Mouse (Mus musculus): ENCODE results near the gene Paqr9. TPM values are rescaled to one million over a fixed set of nuclear protein-coding genes. Genes with fewer than 3 reads are reported as not detected.

Paqr9 gene
- total RNA-seq, 2 experiments from 2014 or later: 35.8 to 36.2 TPM

GRCm38 (mm10) chr9:95566394-95566793, 6.9 kb downstream of the Paqr9 start:
- no peak overlapping the region for H3K27ac ChIP-seq
- intact Hi-C loops (cut with DNase I): no loop called here
- no peak overlapping the region for H3K4me3 ChIP-seq
- TF ChIP-seq CTCF (IDR thresholded peaks at IDR 0.05): no peak
- no peak for DNase-seq (ENCODE audit: extremely low spot score in 1 of 2, low spot score in 2 of 2)

- Histone ChIP-seq H3K27ac (no peak overlapping the region), H3K4me3 (no peak overlapping the region)
- no peak for DNase-seq (ENCODE audit: extremely low spot score in 1 of 2, low spot score in 2 of 2)
- intact Hi-C loops (cut with DNase I): no loop called here
- TF ChIP-seq CTCF (IDR thresholded peaks at IDR 0.05): no peak
Observed at GRCm38 (mm10) chr9:95566931-95567330, 7.5 kb downstream of the Paqr9 start.

GRCm38 (mm10) chr9:95569249-95569648, 9.8 kb downstream of the Paqr9 start:
- intact Hi-C loops (cut with DNase I): no loop called here
- Histone ChIP-seq H3K27ac (no peak overlapping the region), H3K4me3 (no peak overlapping the region)
- no peak for DNase-seq (ENCODE audit: extremely low spot score in 1 of 2, low spot score in 2 of 2)
- no peak for TF ChIP-seq CTCF (IDR thresholded peaks at IDR 0.05)

GRCm38 (mm10) chr9:95569966-95570365, 10.5 kb downstream of the Paqr9 start:
- no peak for DNase-seq (ENCODE audit: extremely low spot score in 1 of 2, low spot score in 2 of 2)

GRCm38 (mm10) chr9:95570604-95571003, 11.1 kb downstream of the Paqr9 start:
- intact Hi-C loops (cut with DNase I): no loop called here
- H3K4me3 ChIP-seq: no peak overlapping the region
- no peak overlapping the region for H3K27ac ChIP-seq
- no peak for TF ChIP-seq CTCF (IDR thresholded peaks at IDR 0.05)
- no peak for DNase-seq (ENCODE audit: extremely low spot score in 1 of 2, low spot score in 2 of 2)

More at GRCm38 (mm10) chr9:95569966-95570365, 10.5 kb downstream of the Paqr9 start:
- intact Hi-C loops (cut with DNase I): no loop called here
- Histone ChIP-seq H3K4me3 (no peak overlapping the region), H3K27ac (no peak overlapping the region)
- TF ChIP-seq CTCF (IDR thresholded peaks at IDR 0.05): no peak

GRCm38 (mm10) chr9:95571494-95571893, 12.0 kb downstream of the Paqr9 start:
- DNase-seq (ENCODE audit: extremely low spot score in 1 of 2, low spot score in 2 of 2): no peak
- Histone ChIP-seq H3K4me3 (no peak overlapping the region), H3K27ac (no peak overlapping the region)
- intact Hi-C loops (cut with DNase I): no loop called here
- TF ChIP-seq CTCF (IDR thresholded peaks at IDR 0.05): no peak

- no peak overlapping the region for H3K4me3 ChIP-seq
- intact Hi-C loops (cut with DNase I): no loop called here
- no peak overlapping the region for H3K27ac ChIP-seq
- DNase-seq (ENCODE audit: extremely low spot score in 1 of 2, low spot score in 2 of 2): no peak
- no peak for TF ChIP-seq CTCF (IDR thresholded peaks at IDR 0.05)
Observed at GRCm38 (mm10) chr9:95572558-95572957, 13.1 kb downstream of the Paqr9 start.

GRCm38 (mm10) chr9:95574116-95574515, 14.7 kb downstream of the Paqr9 start:
- intact Hi-C loops (cut with DNase I): no loop called here
- TF ChIP-seq CTCF (IDR thresholded peaks at IDR 0.05): no peak
- H3K4me3 ChIP-seq: no peak overlapping the region
- H3K27ac ChIP-seq: no peak overlapping the region
- DNase-seq (ENCODE audit: extremely low spot score in 1 of 2, low spot score in 2 of 2): no peak

GRCm38 (mm10) chr9:95577502-95577901, 18.0 kb downstream of the Paqr9 start:
- Histone ChIP-seq H3K27ac (no peak overlapping the region), H3K4me3 (no peak overlapping the region)
- intact Hi-C loops (cut with DNase I): no loop called here
- no peak for DNase-seq (ENCODE audit: extremely low spot score in 1 of 2, low spot score in 2 of 2)
- no peak for TF ChIP-seq CTCF (IDR thresholded peaks at IDR 0.05)

- H3K4me3 ChIP-seq: no peak overlapping the region
- no peak overlapping the region for H3K27ac ChIP-seq
- intact Hi-C loops (cut with DNase I): no loop called here
- DNase-seq (ENCODE audit: extremely low spot score in 1 of 2, low spot score in 2 of 2): no peak
- TF ChIP-seq CTCF (IDR thresholded peaks at IDR 0.05): no peak
Observed at GRCm38 (mm10) chr9:95578366-95578895, 19.0 kb downstream of the Paqr9 start.

GRCm38 (mm10) chr9:95581021-95581757, 21.7 kb downstream of the Paqr9 start:
- TF ChIP-seq CTCF (IDR thresholded peaks at IDR 0.05): no peak
- H3K4me3 ChIP-seq: no peak overlapping the region
- intact Hi-C loops (cut with DNase I): no loop called here
- no peak overlapping the region for H3K27ac ChIP-seq
- no peak for DNase-seq (ENCODE audit: extremely low spot score in 1 of 2, low spot score in 2 of 2)

- intact Hi-C loops (cut with DNase I): no loop called here
- Histone ChIP-seq H3K4me3 (peak overlapping the region; percentile 18), H3K27ac (no peak overlapping the region)
- DNase-seq (ENCODE audit: extremely low spot score in 1 of 2, low spot score in 2 of 2): no peak
- TF ChIP-seq CTCF (IDR thresholded peaks at IDR 0.05): no peak
Observed at GRCm38 (mm10) chr9:95581758-95582515, 22.5 kb downstream of the Paqr9 start.

Data from left cerebral cortex, adult 2 months (tissue).